Mouse (Mus musculus): Measurements from ENCODE around the gene Art3.

DNA sequence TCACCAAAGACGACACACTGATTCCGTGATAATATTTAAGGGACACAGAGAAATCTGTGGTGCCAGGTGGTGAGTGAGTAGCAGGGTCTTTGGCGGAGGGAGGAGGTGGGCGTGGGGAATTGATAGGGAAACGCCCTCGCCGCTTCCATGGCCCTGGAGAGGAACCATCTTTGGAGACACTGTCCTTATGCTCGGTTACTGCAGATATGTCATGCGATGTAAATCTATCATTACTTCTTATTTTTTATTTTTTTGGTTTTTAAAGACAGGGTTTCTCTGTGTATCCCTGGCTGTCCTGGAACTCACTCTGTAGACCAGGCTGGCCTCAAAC is 50.7 kb downstream of the Art3 start:
- TF ChIP-seq POLR2A (IDR thresholded peaks at IDR 0.05; ENCODE audit: control insufficient read depth, low read depth, low read length) = no peak
- TF ChIP-seq CTCF (IDR thresholded peaks at IDR 0.05; ENCODE audit: control insufficient read depth, insufficient read depth, insufficient replicate concordance, low read depth, low read length) = no peak

Data from testis, adult 2 months (tissue).